Mouse (Mus musculus): ENCODE measurements around the gene Inpp5a. TPM values are rescaled to one million over a fixed set of nuclear protein-coding genes. Genes with fewer than 3 reads are reported as not detected.
A peak's percentile ranks its signal among the peaks of the same experiment; 100 is the strongest.

Inpp5a gene
- polyA plus RNA-seq, 1 experiment from 2014 or later, result 28.1 TPM

- no peak overlapping the region for H3K27ac ChIP-seq
- H3K36me3 ChIP-seq (replicated peaks; ENCODE audit: control insufficient read depth, insufficient read depth), result no peaks in the 10 kb centered on the region
- peaks cover 24% of the 10 kb centered on the region for H3K4me1 ChIP-seq (replicated peaks; ENCODE audit: control insufficient read depth, insufficient read depth, low read length)
- no peak overlapping the region for H3K4me2 ChIP-seq (replicated peaks)
- DNase-seq (ENCODE audit: low spot score) (no peak), ATAC-seq (ENCODE audit: low FRiP score) (no peak)
- no peak overlapping the region for H3K9ac ChIP-seq
- no peaks in the 10 kb centered on the region for H3K27me3 ChIP-seq (ENCODE audit: control insufficient read depth, insufficient read depth, low read length)
- H3K4me3 ChIP-seq (replicated peaks; ENCODE audit: low read length), result no peak overlapping the region
- H3K9me3 ChIP-seq (ENCODE audit: control insufficient read depth, low read length), result no peaks in the 10 kb centered on the region
- 94% methylated on average over 3 of the region's 3 CpGs for WGBS
These were observed 27.9 kb upstream of the Inpp5a start for GRCm38 (mm10) chr7:139360890-139361559.

DNA sequence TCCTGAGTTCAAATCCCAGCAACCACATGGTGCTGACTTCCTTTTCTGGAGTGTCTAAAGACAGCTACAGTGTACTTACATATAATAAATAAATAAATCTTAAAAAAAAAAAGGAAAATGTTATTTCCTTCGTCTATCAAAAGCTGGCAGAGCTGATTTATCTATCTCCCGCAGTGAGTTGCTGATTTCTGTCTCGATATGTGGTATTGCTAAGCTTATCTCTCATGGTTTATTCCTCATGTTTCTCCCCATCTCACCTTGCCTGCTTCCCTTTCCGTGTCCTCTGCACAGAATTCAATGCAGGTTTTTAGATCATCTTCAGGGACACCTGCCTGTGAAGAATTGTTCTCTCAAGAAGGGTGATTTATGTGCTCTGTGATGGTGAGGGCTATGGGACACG lies 27.1 kb upstream of the Inpp5a start:
- H3K9me3 ChIP-seq (ENCODE audit: control insufficient read depth, low read length), result no peaks in the 10 kb centered on the region
- no peak overlapping the region for H3K9ac ChIP-seq
- no peaks in the 10 kb centered on the region for H3K36me3 ChIP-seq (replicated peaks; ENCODE audit: control insufficient read depth, insufficient read depth)
- no peak overlapping the region for H3K4me3 ChIP-seq (replicated peaks; ENCODE audit: low read length)
- no peaks in the 10 kb centered on the region for H3K27me3 ChIP-seq (ENCODE audit: control insufficient read depth, insufficient read depth, low read length)
- no peak overlapping the region for H3K4me2 ChIP-seq (replicated peaks)
- peaks cover 24% of the 10 kb centered on the region for H3K4me1 ChIP-seq (replicated peaks; ENCODE audit: control insufficient read depth, insufficient read depth, low read length)
- WGBS, result 91% methylated on average over 5 of the region's 5 CpGs
- ATAC-seq (ENCODE audit: low FRiP score) (no peak), DNase-seq (ENCODE audit: low spot score) (no peak)
- no peak overlapping the region for H3K27ac ChIP-seq

DNA sequence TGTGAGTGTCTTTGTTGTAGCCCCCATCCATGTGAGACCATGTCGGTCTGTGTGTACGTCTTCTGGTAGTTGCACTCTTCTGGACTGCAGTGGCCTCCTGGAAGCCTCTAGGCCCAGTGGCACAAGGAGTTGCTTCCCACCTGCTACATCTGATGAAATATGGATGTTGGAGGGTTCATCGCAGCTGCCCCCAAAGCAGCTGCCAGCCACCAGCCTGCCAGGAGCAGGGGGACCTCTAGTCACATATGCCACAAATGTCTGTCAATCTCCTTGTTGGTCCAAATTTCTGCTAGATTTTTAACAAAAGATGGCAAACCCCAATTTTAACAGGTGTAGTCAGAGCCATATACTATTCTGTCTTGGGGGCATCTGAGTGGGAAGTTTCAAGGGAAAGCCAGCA lies 26.4 kb upstream of the Inpp5a start:
- DNase-seq (ENCODE audit: low spot score) (no peak), ATAC-seq (ENCODE audit: low FRiP score) (no peak)
- 64% methylated on average over 3 of the region's 3 CpGs for WGBS
- Histone ChIP-seq H3K4me2 (replicated peaks) (no peak overlapping the region), H3K9ac (no peak overlapping the region), H3K4me1 (replicated peaks; ENCODE audit: control insufficient read depth, insufficient read depth, low read length) (peaks cover 24% of the 10 kb centered on the region), H3K9me3 (ENCODE audit: control insufficient read depth, low read length) (no peaks in the 10 kb centered on the region), H3K4me3 (replicated peaks; ENCODE audit: low read length) (no peak overlapping the region), H3K36me3 (replicated peaks; ENCODE audit: control insufficient read depth, insufficient read depth) (no peaks in the 10 kb centered on the region), H3K27ac (no peak overlapping the region), H3K27me3 (ENCODE audit: control insufficient read depth, insufficient read depth, low read length) (no peaks in the 10 kb centered on the region)

DNA sequence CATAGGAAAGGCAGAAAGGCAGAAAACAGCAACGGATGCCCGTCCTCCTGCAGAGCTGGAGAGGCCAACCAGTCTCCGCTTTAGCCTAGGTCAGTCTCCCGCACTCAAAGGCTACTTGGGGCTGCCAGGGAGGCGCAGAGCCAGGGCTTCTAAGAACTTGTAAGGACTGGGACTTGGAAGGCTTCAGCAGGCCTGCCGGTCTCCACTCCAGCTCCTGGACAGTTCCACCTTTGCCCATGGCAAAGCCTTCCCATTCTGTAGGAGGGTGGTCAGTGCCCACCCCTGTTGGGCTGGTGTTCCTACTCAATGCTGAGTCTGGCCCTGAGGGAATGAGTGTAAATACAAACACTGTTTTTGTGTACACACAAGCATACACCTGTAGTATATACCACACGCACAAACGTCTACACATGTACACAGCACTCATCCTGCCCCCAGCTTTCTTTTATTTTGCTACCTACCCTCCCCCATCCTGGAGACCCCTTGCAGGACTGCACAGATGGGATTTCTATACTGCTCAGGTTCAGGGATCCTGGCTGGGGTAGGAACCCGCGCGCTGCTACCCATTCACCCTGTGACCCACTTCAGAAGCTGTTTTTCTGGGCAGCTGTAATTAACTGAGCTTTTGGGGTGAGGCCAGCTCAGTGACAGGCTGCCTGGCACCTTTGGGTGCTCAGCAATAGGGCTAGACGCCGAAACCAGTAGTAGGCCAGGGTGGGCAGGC lies 25.5 kb upstream of the Inpp5a start:
- Histone ChIP-seq H3K27me3 (ENCODE audit: control insufficient read depth, insufficient read depth, low read length) (no peaks in the 10 kb centered on the region), H3K36me3 (replicated peaks; ENCODE audit: control insufficient read depth, insufficient read depth) (no peaks in the 10 kb centered on the region), H3K4me1 (replicated peaks; ENCODE audit: control insufficient read depth, insufficient read depth, low read length) (peaks cover 24% of the 10 kb centered on the region), H3K9ac (no peak overlapping the region), H3K4me3 (replicated peaks; ENCODE audit: low read length) (no peak overlapping the region), H3K27ac (peak overlapping the region; percentile 73), H3K9me3 (ENCODE audit: control insufficient read depth, low read length) (no peaks in the 10 kb centered on the region), H3K4me2 (replicated peaks) (no peak overlapping the region)
- ATAC-seq (ENCODE audit: low FRiP score), result peak; percentile 34; the same call in 1 of the 2 replicates
- no peak for DNase-seq (ENCODE audit: low spot score)
- 49% methylated on average over 13 of the region's 13 CpGs for WGBS

DNA sequence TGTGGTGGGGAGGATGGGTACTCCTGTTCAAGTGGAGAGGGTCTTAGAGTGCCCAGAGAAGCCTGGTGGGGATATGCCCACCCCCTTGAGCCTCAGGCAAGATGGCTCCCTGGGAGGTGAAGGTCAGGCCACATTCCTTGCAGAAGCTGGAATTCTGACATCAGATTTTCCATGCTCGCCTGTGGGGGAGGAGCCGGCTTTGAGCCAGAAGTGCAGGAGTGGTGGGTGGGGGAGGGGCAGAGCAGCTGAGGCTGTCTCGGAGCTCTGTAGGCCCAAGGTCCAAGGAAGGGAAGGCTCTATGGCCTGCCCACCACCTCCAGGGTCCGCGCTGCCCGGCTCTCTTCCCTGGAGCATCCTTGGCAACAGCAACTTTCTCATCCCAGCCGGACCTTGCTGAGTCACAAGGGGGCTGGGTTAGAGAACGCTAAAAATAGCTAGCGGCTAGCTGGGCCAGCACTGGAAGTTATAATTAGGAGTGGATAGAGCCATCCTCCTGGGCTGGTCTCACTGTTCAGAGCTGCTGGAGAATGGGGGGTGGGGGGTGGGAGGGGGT lies 24.8 kb upstream of the Inpp5a start:
- peak; percentile 58 for DNase-seq (ENCODE audit: low spot score)
- WGBS, result 3% methylated on average over 9 of the region's 9 CpGs
- peak; percentile 55; the same call in 1 of the 2 replicates for ATAC-seq (ENCODE audit: low FRiP score)
- Histone ChIP-seq H3K4me2 (replicated peaks) (peak overlapping the region; percentile 19; the same call in 1 of the 2 replicates), H3K4me3 (replicated peaks; ENCODE audit: low read length) (no peak overlapping the region), H3K9me3 (ENCODE audit: control insufficient read depth, low read length) (no peaks in the 10 kb centered on the region), H3K36me3 (replicated peaks; ENCODE audit: control insufficient read depth, insufficient read depth) (no peaks in the 10 kb centered on the region), H3K9ac (no peak overlapping the region), H3K27ac (peak overlapping the region; percentile 73; the same call in 1 of the 2 replicates), H3K27me3 (ENCODE audit: control insufficient read depth, insufficient read depth, low read length) (no peaks in the 10 kb centered on the region), H3K4me1 (replicated peaks; ENCODE audit: control insufficient read depth, insufficient read depth, low read length) (peaks cover 24% of the 10 kb centered on the region)

GRCm38 (mm10) chr7:139364936-139365830 lies 23.7 kb upstream of the Inpp5a start:
- ATAC-seq (ENCODE audit: low FRiP score), result no peak
- H3K4me1 ChIP-seq (replicated peaks; ENCODE audit: control insufficient read depth, insufficient read depth, low read length), result peaks cover 24% of the 10 kb centered on the region
- H3K27ac ChIP-seq, result no peak overlapping the region
- 82% methylated on average over 13 of the region's 13 CpGs for WGBS
- no peak overlapping the region for H3K9ac ChIP-seq
- H3K4me3 ChIP-seq (replicated peaks; ENCODE audit: low read length), result no peak overlapping the region
- no peak overlapping the region for H3K4me2 ChIP-seq (replicated peaks)
- H3K36me3 ChIP-seq (replicated peaks; ENCODE audit: control insufficient read depth, insufficient read depth), result no peaks in the 10 kb centered on the region
- H3K9me3 ChIP-seq (ENCODE audit: control insufficient read depth, low read length), result no peaks in the 10 kb centered on the region
- DNase-seq (ENCODE audit: low spot score), result no peak
- no peaks in the 10 kb centered on the region for H3K27me3 ChIP-seq (ENCODE audit: control insufficient read depth, insufficient read depth, low read length)

DNA sequence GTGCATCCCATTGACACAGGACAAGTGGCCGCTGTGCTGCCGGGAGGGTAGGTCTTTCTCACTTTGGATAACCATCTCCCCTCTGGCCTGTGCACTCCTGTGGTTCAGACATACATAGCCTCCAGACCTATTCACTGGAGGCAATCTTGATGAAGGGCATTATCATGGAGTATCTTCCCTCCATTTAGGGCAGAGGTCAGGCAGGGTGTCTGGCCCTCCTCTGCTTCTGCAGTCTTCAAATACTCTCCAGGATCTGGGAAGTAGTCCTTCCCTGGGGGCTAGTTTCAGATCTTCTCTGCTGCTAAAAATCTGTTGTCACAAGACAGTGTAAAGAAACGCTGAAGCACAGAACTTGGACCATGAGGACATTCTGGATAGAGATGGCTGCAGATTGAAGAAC lies 22.8 kb upstream of the Inpp5a start:
- H3K4me1 ChIP-seq (replicated peaks; ENCODE audit: control insufficient read depth, insufficient read depth, low read length), result peaks cover 24% of the 10 kb centered on the region
- 89% methylated on average over 3 of the region's 3 CpGs for WGBS
- no peak overlapping the region for H3K9ac ChIP-seq
- H3K4me2 ChIP-seq (replicated peaks), result no peak overlapping the region
- H3K36me3 ChIP-seq (replicated peaks; ENCODE audit: control insufficient read depth, insufficient read depth), result no peaks in the 10 kb centered on the region
- H3K27me3 ChIP-seq (ENCODE audit: control insufficient read depth, insufficient read depth, low read length), result no peaks in the 10 kb centered on the region
- H3K4me3 ChIP-seq (replicated peaks; ENCODE audit: low read length), result no peak overlapping the region
- H3K27ac ChIP-seq, result no peak overlapping the region
- ATAC-seq (ENCODE audit: low FRiP score) (no peak), DNase-seq (ENCODE audit: low spot score) (no peak)
- no peaks in the 10 kb centered on the region for H3K9me3 ChIP-seq (ENCODE audit: control insufficient read depth, low read length)

DNA sequence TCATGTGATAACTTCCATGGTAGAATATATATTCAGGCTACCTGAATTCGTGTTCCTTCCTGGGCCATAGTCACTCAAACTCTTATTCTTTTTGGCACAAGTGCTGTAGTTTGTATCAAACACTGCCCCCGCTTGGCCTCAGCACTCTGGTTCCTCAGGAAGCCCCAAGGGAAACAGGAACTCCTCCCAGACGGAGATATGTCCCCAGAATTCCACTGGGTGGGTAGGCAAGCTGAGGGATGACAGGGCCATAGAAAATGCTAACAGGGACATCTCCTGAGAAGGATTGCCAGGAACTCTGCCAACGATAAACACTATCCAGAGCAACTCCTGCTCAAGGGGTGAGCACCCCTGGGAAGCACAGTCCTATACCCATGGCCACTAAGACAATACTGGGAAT lies 22.4 kb upstream of the Inpp5a start:
- Histone ChIP-seq H3K9ac (no peak overlapping the region), H3K9me3 (ENCODE audit: control insufficient read depth, low read length) (no peaks in the 10 kb centered on the region), H3K4me1 (replicated peaks; ENCODE audit: control insufficient read depth, insufficient read depth, low read length) (peaks cover 24% of the 10 kb centered on the region), H3K27ac (no peak overlapping the region), H3K4me3 (replicated peaks; ENCODE audit: low read length) (no peak overlapping the region), H3K36me3 (replicated peaks; ENCODE audit: control insufficient read depth, insufficient read depth) (no peaks in the 10 kb centered on the region), H3K27me3 (ENCODE audit: control insufficient read depth, insufficient read depth, low read length) (no peaks in the 10 kb centered on the region), H3K4me2 (replicated peaks) (no peak overlapping the region)
- 76% methylated on average over 4 of the region's 4 CpGs for whole genome bisulfite sequencing
- ATAC-seq (ENCODE audit: low FRiP score), result no peak
- no peak for DNase-seq (ENCODE audit: low spot score)

DNA sequence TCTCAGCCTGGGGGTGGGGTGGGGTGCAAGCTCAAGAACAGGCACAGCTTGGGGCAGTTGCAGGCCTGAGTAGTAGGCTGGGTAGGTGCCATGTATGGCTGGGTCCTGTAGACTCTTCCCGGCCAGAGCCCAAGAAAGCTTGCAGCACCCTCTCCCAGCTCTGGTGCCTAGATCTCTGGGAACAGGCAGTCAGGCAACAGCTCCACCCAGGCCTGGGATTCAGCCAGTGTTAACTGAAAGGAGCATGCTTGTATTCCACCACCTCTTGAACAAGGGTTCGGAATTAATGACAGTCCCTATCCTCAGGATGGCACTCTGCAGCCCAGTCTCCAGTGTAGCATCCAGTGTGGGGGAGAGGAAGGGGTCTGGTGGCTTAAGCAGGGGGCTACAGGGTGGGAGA lies 20.7 kb upstream of the Inpp5a start:
- no peak for ATAC-seq (ENCODE audit: low FRiP score)
- Histone ChIP-seq H3K27ac (0 out of 2 replicates have a peak overlapping the region, but pooled peaks have one; percentile 17), H3K27me3 (ENCODE audit: control insufficient read depth, insufficient read depth, low read length) (no peaks in the 10 kb centered on the region), H3K4me1 (replicated peaks; ENCODE audit: control insufficient read depth, insufficient read depth, low read length) (peaks cover 19% of the 10 kb centered on the region), H3K4me3 (replicated peaks; ENCODE audit: low read length) (no peak overlapping the region), H3K36me3 (replicated peaks; ENCODE audit: control insufficient read depth, insufficient read depth) (no peaks in the 10 kb centered on the region), H3K4me2 (replicated peaks) (no peak overlapping the region), H3K9ac (no peak overlapping the region), H3K9me3 (ENCODE audit: control insufficient read depth, low read length) (no peaks in the 10 kb centered on the region)
- no peak for DNase-seq (ENCODE audit: low spot score)
- 85% methylated on average over 2 of the region's 2 CpGs for WGBS

Data from hindbrain, embryonic 14.5 days (tissue).